Mouse (Mus musculus) adrenal gland, adult 2 months (tissue): ENCODE measurements around the gene Fnip2. TPM values are rescaled to one million over a fixed set of nuclear protein-coding genes. Genes with fewer than 3 reads are reported as not detected.

ENCODE experiments used
- DNase-seq: peaks from one replicate; pipeline ENCODE4 v3.0.0; 2021
- polyA plus RNA-seq: library from polyadenylated mRNA; depleted of rRNA; stranded (reverse); fragments of >200 nt; gene quantifications from 2 replicates; pipeline ENCODE4 v1.2.3, GENCODE M21; 2012; rRNA removed
- total RNA-seq, 2 experiments: library from RNA; stranded (reverse); gene quantifications; 2 replicates each; pipeline ENCODE4 v1.2.3; 2021

Fnip2 gene
- total and polyA plus RNA-seq, 3 experiments = 1.9 to 8.5 (median 7.4) TPM

DNA sequence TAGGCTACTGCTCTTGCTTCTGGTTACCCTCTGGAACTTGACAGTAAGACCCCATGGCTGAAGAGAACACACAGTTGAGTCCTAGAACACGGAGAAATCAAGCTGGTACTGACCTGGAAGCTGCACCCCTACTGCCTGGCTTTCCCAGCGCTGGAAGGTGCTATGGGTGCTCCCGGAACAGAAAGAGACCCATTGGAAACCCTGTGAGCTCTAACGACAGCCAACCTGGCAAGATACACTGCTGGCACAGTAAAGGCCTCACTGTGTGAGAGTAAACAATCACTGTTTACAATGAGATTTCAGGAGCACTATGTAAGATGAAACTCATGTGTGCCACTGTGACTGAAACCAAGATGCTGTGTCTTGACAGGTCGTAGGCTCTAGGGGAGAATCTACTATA is 152.5 kb downstream of the Fnip2 start:
- no peak for DNase-seq

DNA sequence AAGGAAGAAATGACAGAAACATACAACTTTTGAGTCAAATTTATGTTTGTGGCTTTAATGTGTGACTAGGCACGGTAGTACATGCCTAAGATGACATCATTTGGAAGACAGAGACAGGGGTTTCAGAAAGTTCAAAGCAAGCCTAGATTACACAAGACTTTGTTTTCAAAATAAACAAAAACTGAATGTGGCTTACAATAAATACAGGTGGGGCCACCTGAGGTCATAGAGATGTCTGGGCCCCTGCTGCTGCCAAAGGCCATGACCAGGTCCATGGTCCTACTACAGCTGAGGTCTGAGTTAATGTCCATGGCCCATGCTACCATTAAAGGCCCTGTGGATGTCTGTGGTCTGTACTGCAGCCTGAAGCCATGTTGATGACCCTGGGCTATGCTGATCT is 154.1 kb downstream of the Fnip2 start:
- DNase-seq = no peak

DNA sequence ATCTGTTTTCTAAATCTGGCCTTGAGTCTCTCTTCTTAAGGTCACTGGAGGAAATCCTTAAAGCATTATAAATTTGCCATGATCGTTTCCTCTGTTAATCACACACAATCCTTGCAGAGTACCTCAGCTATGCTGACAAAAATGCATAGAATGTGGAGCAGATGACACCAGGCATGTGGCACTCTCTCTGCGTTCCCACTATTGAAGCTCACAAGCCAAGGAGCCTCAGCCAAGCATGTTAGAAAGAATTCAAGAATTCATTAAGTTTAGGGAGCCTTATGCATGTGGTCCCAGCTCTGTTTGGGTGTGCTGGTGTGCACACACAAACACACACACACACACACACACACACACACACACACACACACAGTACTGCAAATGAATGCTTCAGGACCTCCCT is 155.9 kb downstream of the Fnip2 start:
- DNase-seq = no peak

DNA sequence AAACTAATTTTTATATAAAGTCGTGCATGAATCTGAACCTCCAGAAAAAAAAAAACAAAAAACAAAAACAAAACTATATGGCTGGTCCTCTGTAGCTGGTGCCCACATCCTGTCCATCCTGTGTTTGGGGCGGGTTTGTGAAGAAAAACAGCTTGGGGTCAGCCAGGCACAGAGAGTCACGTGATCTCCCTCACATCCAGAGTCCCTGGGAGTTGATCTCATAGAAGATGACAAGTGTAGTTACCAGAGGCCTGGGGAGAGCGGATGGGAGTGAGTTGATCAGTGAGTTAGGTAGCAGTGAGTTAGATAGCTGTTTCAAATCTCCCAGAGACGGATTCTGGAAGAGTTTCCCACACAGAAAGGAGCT is 157.0 kb downstream of the Fnip2 start:
- no peak for DNase-seq

DNA sequence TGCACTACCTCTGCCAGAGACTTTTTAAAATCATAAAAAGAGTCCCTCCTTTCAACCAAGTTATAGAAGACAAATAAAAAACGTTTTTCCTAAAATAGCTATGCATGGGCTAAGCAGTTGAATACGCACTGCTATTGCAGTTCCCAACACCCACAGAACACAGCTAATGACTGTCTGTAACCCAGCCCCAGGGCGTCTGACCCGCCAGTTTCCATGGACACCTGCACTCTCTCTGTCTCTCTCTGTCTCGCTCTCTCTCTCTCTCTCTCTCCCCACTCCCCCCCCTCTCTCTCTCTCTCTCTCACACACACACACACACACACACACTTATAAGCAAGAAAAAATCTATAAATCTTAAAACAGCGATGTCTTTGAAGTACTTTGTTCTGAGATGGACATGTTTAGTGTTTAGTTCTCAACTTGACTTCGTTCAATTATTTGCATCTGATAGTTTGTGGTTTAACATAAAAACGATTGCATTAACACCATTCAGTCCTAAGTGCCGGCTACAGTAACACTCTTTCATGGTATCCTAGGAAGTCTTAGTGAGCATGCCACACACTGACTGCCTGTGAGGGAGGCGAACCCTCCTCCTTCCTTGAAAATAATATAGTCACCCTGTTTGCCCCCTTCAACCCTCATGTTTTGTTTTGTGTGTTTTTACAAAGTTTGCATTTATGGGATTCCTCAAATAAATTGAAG is 157.5 kb downstream of the Fnip2 start:
- DNase-seq = no peak

DNA sequence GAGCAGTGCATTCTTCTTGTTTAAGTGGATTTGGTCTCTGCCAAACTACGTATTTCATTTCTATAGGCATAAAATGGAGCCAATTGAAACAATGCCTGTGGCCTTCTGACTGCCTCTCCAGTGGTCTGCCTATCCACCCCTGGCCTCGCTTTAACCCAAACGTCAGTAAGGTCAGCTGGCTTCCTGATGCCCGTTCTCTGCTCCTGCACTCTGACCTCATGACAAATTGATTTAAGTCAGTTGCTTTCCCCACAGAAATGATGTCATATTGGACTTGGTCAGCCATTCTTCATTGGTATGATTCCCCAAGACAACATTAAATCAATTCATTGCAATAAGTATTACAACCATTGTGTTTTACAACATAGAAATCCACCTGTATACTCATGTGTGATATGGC is 159.1 kb downstream of the Fnip2 start:
- peak; percentile 4 for DNase-seq

Other genes with a start within 250 kb of the Fnip2 start
- gene Gm17359, start 231.1 kb downstream of the Fnip2 start, total RNA-seq = not detected
- gene Gm17359, start 231.1 kb downstream of the Fnip2 start, polyA plus RNA-seq = not detected in 2 replicates
- gene Ppid, start 23.5 kb upstream of the Fnip2 start, total RNA-seq = 10 to 100 TPM; 51.4 to 53.4 TPM
- 3.7 and 4.8 TPM in 2 replicates for gene Ppid, start 23.5 kb upstream of the Fnip2 start, polyA plus RNA-seq
- 1 to 10 TPM; 1.0 to 2.2 TPM for gene 4930579G24Rik, start 61.3 kb upstream of the Fnip2 start, total RNA-seq
- gene 4930579G24Rik, start 61.3 kb upstream of the Fnip2 start, polyA plus RNA-seq = 1.1 and 1.2 TPM in 2 replicates
- 100 to 1,000 TPM; 210 to 240 TPM for gene Etfdh, start 61.7 kb upstream of the Fnip2 start, total RNA-seq
- gene Etfdh, start 61.7 kb upstream of the Fnip2 start, polyA plus RNA-seq = 549 and 654 TPM in 2 replicates
- not detected for gene Rxfp1, start 170.1 kb upstream of the Fnip2 start, total RNA-seq
- not detected in 2 replicates for gene Rxfp1, start 170.1 kb upstream of the Fnip2 start, polyA plus RNA-seq